9 mouse cellular contexts compared by ENCODE assay signal in the genomic region with DNA sequence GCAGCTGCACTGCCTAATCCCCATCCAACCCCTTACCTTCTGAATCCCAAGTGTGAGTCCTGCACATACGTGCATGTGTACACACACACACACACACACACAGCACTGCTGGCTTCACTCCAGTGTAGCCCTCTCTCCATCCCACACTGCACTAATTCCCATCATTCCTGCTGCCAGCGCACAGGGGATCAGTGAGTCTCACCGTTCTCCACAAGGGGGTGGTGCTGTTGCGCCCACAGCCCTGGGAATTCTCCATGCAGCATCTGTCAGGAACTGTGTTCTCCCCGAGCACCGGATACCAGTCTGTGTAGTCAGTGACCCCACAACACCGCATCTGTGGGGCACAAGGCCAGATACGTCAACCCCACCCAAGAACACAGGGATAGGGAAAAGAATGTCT.
DNase-seq lines count a peak whose midpoint lies in the region; ATAC-seq lines count a peak whose summit lies in the region.
"Had no signal": no experiment of that assay in that cellular context is flagged by ENCODE, and none has a peak within 500 bp of the region (broad histone marks: within the 10 kb centered on the region; RNA-seq: fewer than 3 reads in every experiment).

No protein-coding gene starts in this region.

- no peaks in the 10 kb centered on the region for H3K9me3 ChIP-seq in kidney, embryonic 14.5 days (ENCODE audit: control insufficient read depth, low read length)
- H3K9me3 ChIP-seq in kidney, embryonic 15.5 days (replicated peaks), result no peaks in the 10 kb centered on the region
- H3K9me3 ChIP-seq in forebrain, embryonic 16.5 days (ENCODE audit: control insufficient read depth, low read length), result no peaks in the 10 kb centered on the region
- H3K9me3 ChIP-seq in midbrain, embryonic 10.5 days (replicated peaks), result no peaks in the 10 kb centered on the region

- no peaks in the 10 kb centered on the region for H3K27me3 ChIP-seq in kidney, embryonic 14.5 days (ENCODE audit: control insufficient read depth, insufficient read depth, low read length)
- no peaks in the 10 kb centered on the region for H3K27me3 ChIP-seq in kidney, embryonic 15.5 days
- no peaks in the 10 kb centered on the region for H3K27me3 ChIP-seq in forebrain, embryonic 16.5 days (replicated peaks; ENCODE audit: control insufficient read depth, insufficient read depth, low read length)
- no peaks in the 10 kb centered on the region for H3K27me3 ChIP-seq in midbrain, embryonic 10.5 days (ENCODE audit: low read depth, poor library complexity, severe bottlenecking)
- H3K27me3 ChIP-seq: Patski had no signal

- no peak overlapping the region for H3K27ac ChIP-seq in kidney, embryonic 14.5 days (ENCODE audit: low read depth, low read length)
- H3K27ac ChIP-seq in kidney, embryonic 15.5 days, result no peak overlapping the region
- H3K27ac ChIP-seq in forebrain, embryonic 16.5 days (ENCODE audit: low read length), result no peak overlapping the region
- H3K27ac ChIP-seq in midbrain, embryonic 10.5 days (replicated peaks), result no peak overlapping the region

- intact Hi-C loops in gastrocnemius, postnatal 36 days (cut with DNase I), result no loop called here

- ATAC-seq in kidney, embryonic 14.5 days (ENCODE audit: low FRiP score, low TSS enrichment), result peak; percentile 26; the same call in 1 of the 2 replicates
- ATAC-seq in kidney, embryonic 15.5 days (replicated peaks; ENCODE audit: low FRiP score), result no peak
- peak; percentile 49 for ATAC-seq in forebrain, embryonic 16.5 days
- no peak for ATAC-seq in granulocyte monocyte progenitor cell, adult 5-6 weeks (replicated peaks; ENCODE audit: poor library complexity, severe bottlenecking)
- ATAC-seq: Patski had no signal

- DNase-seq in ZHBTc4 (ENCODE audit: low read depth, low spot score), result peak; percentile 62
- peak; percentile 51 for DNase-seq in midbrain, embryonic 10.5 days (ENCODE audit: low spot score)
- DNase-seq in kidney, postnatal 25 days, result no peak
- DNase-seq in gastrocnemius, postnatal 36 days, result no peak

- H3K4me2 ChIP-seq in kidney, embryonic 14.5 days (replicated peaks; ENCODE audit: low read depth, low read length), result no peak overlapping the region
- no peak overlapping the region for H3K4me2 ChIP-seq in kidney, embryonic 15.5 days
- H3K4me2 ChIP-seq in forebrain, embryonic 16.5 days (ENCODE audit: low read length), result no peak overlapping the region

- H3K36me3 ChIP-seq in kidney, embryonic 14.5 days (ENCODE audit: control insufficient read depth, insufficient read depth, low read length), result peaks cover 36% of the 10 kb centered on the region
- peaks cover 51% of the 10 kb centered on the region for H3K36me3 ChIP-seq in kidney, embryonic 15.5 days
- no peaks in the 10 kb centered on the region for H3K36me3 ChIP-seq in forebrain, embryonic 16.5 days (ENCODE audit: control insufficient read depth, insufficient read depth)
- peaks cover 33% of the 10 kb centered on the region for H3K36me3 ChIP-seq in midbrain, embryonic 10.5 days

- no peak overlapping the region for H3K4me3 ChIP-seq in kidney, embryonic 14.5 days (ENCODE audit: low read length)
- H3K4me3 ChIP-seq in kidney, embryonic 15.5 days (replicated peaks), result no peak overlapping the region
- H3K4me3 ChIP-seq in forebrain, embryonic 16.5 days (replicated peaks; ENCODE audit: low read length), result no peak overlapping the region
- no peak overlapping the region for H3K4me3 ChIP-seq in midbrain, embryonic 10.5 days

- WGBS in kidney, embryonic 14.5 days, result 48% methylated on average over 8 of the region's 8 CpGs
- WGBS in kidney, embryonic 15.5 days, result 53% methylated on average over 8 of the region's 8 CpGs
- WGBS in forebrain, embryonic 16.5 days, result 36% methylated on average over 8 of the region's 8 CpGs
- 47% methylated on average over 8 of the region's 8 CpGs for WGBS in midbrain, embryonic 10.5 days

- no peak overlapping the region for H3K9ac ChIP-seq in kidney, embryonic 14.5 days (ENCODE audit: low read depth, low read length)
- H3K9ac ChIP-seq in kidney, embryonic 15.5 days, result no peak overlapping the region
- H3K9ac ChIP-seq in forebrain, embryonic 16.5 days (replicated peaks; ENCODE audit: low read depth, low read length), result no peak overlapping the region

- H3K4me1 ChIP-seq in kidney, embryonic 14.5 days (ENCODE audit: control insufficient read depth, insufficient read depth, low read length), result no peaks in the 10 kb centered on the region
- H3K4me1 ChIP-seq in kidney, embryonic 15.5 days, result peaks cover 13% of the 10 kb centered on the region
- no peaks in the 10 kb centered on the region for H3K4me1 ChIP-seq in forebrain, embryonic 16.5 days (replicated peaks; ENCODE audit: control insufficient read depth, insufficient read depth, low read length)
- peaks cover 22% of the 10 kb centered on the region for H3K4me1 ChIP-seq in midbrain, embryonic 10.5 days

Comparison
In these comparisons a context has a peak if more than half of its experiments do, and no peak if none do; other contexts are left out.
1. ATAC-seq: peak in kidney, embryonic 14.5 days (single experiment) and forebrain, embryonic 16.5 days (single experiment); none in kidney, embryonic 15.5 days (single experiment) and granulocyte monocyte progenitor cell, adult 5-6 weeks (single experiment).
2. DNase-seq: peak in ZHBTc4 (single experiment) and midbrain, embryonic 10.5 days (single experiment); none in kidney, postnatal 25 days (0 of 2) and gastrocnemius, postnatal 36 days (0 of 2).